Mouse (Mus musculus) forebrain, postnatal 0 days (tissue): ENCODE data around the gene Exd2. TPM values are rescaled to one million over a fixed set of nuclear protein-coding genes. Genes with fewer than 3 reads are reported as not detected.
A peak's percentile ranks its signal among the peaks of the same experiment; 100 is the strongest.

Source experiments
- ATAC-seq: fragments of 200-750 bp; cut with Nextera tagmentation; 2 replicates; pipeline ENCODE4 v1.8.0; 2017; ENCODE audit warnings: mild to moderate bottlenecking, moderate library complexity
- DNase-seq: peaks from one replicate; pipeline ENCODE4 v3.0.0-alpha.2; 2015
- H3K27ac ChIP-seq: fragments of 300-500 bp; sonication (generic); 2 replicates; pipeline ENCODE4 v1.5.1; 2014; ENCODE audit warnings: low read depth, mild to moderate bottlenecking, antibody characterized with exemption, low read length, moderate library complexity, mixed read lengths
- H3K27me3 ChIP-seq: fragments of 300-500 bp; sonication (generic); 2 replicates; pipeline ENCODE4 v1.6.1; 2014; ENCODE audit warnings: mild to moderate bottlenecking, low read length, mixed read lengths; ENCODE audit not compliant: insufficient read depth
- H3K36me3 ChIP-seq: fragments of 300-500 bp; sonication (generic); 2 replicates; pipeline ENCODE4 v1.6.1; 2014; ENCODE audit warnings: mild to moderate bottlenecking, moderate library complexity; ENCODE audit not compliant: insufficient read depth
- H3K4me1 ChIP-seq: fragments of 300-500 bp; sonication (generic); 2 replicates; pipeline ENCODE4 v1.6.1; 2014; ENCODE audit warnings: antibody characterized with exemption; ENCODE audit not compliant: insufficient read depth
- H3K4me2 ChIP-seq: fragments of 300-500 bp; sonication (generic); 2 replicates; pipeline ENCODE4 v1.6.1; 2014; ENCODE audit warnings: low read depth, mild to moderate bottlenecking, moderate library complexity
- H3K4me3 ChIP-seq: fragments of 300-500 bp; sonication (generic); 2 replicates; pipeline ENCODE4 v1.5.1; 2014; ENCODE audit warnings: low read depth, low read length, mixed read lengths
- H3K9ac ChIP-seq: fragments of 300-500 bp; sonication (generic); 2 replicates; pipeline ENCODE4 v1.6.1; 2014; ENCODE audit warnings: mild to moderate bottlenecking
- H3K9me3 ChIP-seq: fragments of 300-500 bp; sonication (generic); 2 replicates; pipeline ENCODE4 v1.6.1; 2016; ENCODE audit warnings: low read length
- CTCF ChIP-seq: sonication (generic); IDR thresholded peaks from 2 replicates; pipeline ENCODE4 v1.5.1; 2016; ENCODE audit warnings: antibody characterized with exemption, control low read depth, low read depth
- WGBS: fragments of 180-500 bp; shearing (Covaris S2); extraction: QIAGEN DNeasy Blood & Tissue Kit; methylation state at CpG from one replicate; pipeline ENCODE4 v1.1.7; 2014; 5-methylcytosine and 5-hydroxymethylcytosine counted together
- polyA plus RNA-seq: library from polyadenylated mRNA; unstranded; fragments of >200 nt; fragmentation: Nextera tagmentation; extraction: Ambion mirVana; gene quantifications from 2 replicates; pipeline ENCODE4 v1.2.1, GENCODE M21; 2015
- total RNA-seq: library from RNA; depleted of rRNA; stranded (reverse); fragments of >200 nt; gene quantifications from 2 replicates; pipeline ENCODE4 v1.2.3, GENCODE M21; 2014

The Exd2 gene
- total and polyA plus RNA-seq, 2 experiments from 2014 or later, result 32.2 to 35.4 TPM

DNA sequence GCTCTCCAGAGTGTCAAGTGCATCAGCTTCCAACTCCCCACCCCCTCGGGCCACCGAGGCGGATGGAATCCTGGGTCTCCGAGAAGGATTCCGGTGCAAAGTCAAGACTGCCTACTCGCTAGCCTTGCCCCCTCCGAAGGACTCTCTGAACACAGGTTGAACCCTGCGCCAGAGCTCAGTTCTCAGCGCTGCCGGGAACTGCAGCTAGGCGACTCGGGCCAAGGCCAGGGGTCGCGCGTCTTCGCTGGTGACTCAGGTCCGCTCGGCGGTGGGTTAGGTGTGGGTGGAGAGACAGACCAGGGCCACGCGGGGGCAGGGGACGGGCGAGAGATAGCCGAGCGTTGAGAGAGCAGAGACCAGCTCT, 55.5 kb downstream of the Exd2 start:
- peak overlapping the region; percentile 80 for H3K9ac ChIP-seq
- peaks cover 5% of the 10 kb centered on the region; the same call in 1 of the 2 replicates for H3K4me1 ChIP-seq
- peak overlapping the region; percentile 98 for H3K4me2 ChIP-seq
- H3K9me3 ChIP-seq, result no peaks in the 10 kb centered on the region
- peak overlapping the region; percentile 91 for H3K4me3 ChIP-seq
- DNase-seq (peak; percentile 43), ATAC-seq (peak; percentile 21; the same call in 1 of the 2 replicates)
- H3K27me3 ChIP-seq, result no peaks in the 10 kb centered on the region
- peak; percentile 37; the same call in 1 of the 2 replicates for TF ChIP-seq CTCF
- H3K36me3 ChIP-seq, result no peaks in the 10 kb centered on the region
- WGBS, result under 1% methylated on average over 25 of the region's 25 CpGs
- H3K27ac ChIP-seq, result 0 out of 2 replicates have a peak overlapping the region, but pooled peaks have one; percentile 87

DNA sequence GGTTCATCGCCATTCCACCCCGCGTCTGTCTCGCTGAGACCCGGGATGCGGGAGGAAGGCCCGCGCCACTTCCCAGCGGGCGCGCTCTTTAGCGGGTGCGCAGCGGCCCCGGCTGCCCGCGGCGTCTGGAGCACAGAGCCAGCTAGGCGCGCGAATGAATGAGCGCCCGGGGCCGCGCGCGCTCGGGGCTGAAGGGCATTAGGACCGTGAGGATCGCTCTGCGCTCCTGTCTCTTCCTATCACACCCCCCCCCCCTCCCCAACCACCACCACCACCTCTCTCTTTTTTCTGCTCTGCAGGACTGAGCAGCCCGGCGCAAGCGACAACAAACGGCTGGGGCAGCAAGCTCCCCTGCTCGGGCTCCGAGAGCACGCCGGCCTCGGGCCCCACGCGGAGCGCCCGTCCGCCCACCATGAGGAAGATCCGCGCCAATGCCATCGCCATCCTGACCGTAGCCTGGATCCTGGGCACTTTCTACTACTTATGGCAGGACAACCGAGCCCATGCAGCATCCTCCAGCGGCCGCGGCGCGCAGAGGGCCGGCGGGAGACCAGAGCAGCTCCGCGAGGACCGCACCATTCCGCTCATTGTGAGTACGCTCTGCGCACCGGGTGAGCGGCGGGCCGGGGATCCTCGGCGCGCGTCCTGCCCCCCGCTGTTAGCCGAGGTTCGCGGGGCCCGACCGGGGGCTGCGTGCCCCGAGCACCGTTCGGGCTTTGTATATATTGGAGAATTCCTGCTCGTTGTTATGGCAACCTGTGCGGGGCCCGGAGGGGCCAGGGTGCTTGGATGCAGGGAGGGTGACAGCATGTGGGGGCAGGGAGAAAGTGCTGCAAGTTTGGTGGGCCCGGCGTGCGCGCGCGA, 56.1 kb downstream of the Exd2 start:
- Histone ChIP-seq H3K27ac (peak overlapping the region; percentile 87), H3K4me1 (peaks cover 5% of the 10 kb centered on the region; the same call in 1 of the 2 replicates), H3K9ac (peak overlapping the region; percentile 80), H3K9me3 (no peaks in the 10 kb centered on the region), H3K4me2 (peak overlapping the region; percentile 98), H3K36me3 (no peaks in the 10 kb centered on the region), H3K27me3 (no peaks in the 10 kb centered on the region), H3K4me3 (peak overlapping the region; percentile 91)
- DNase-seq (peak; percentile 80), ATAC-seq (peak; percentile 89)
- TF ChIP-seq CTCF, result no peak
- 1% methylated on average over 81 of the region's 90 CpGs for WGBS

DNA sequence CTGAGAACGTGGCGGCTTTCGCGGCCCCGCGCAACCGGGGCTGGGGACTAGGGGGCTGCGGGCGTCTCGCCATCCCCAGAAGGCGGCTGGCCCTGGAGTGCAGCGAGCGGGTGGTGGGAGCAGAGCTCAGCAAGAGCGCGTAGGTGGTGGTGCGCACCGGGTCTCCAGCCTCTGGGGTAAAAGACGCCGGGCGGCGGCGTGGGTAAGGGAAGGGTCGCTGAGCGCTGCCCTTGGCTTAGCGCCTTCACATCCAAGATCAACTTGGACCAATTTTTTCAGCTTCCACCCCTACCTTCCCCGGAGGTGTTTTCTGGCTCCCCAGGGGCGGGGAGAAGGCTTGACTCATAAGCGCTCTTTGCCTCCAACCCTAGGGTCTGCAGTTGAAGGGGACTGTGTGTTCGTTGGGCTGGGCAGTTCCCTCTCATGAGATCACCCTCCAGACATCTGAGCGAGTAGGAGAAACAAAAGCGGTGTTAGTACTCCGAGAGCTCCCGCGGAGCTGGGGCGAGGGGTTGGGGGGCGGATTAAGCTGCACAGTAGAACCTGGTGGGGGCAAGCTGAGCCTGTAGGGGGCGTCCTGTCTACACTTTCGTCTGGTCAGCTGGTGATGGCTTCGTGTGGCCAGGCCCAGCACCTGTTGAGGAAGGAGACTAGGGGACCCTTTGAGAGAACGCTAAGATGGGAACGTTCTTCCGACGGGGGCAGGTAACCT, 56.9 kb downstream of the Exd2 start:
- H3K4me3 ChIP-seq, result peak overlapping the region; percentile 91
- peak overlapping the region; percentile 98 for H3K4me2 ChIP-seq
- H3K4me1 ChIP-seq, result peaks cover 5% of the 10 kb centered on the region; the same call in 1 of the 2 replicates
- peak overlapping the region; percentile 80 for H3K9ac ChIP-seq
- no peaks in the 10 kb centered on the region for H3K9me3 ChIP-seq
- peak overlapping the region; percentile 87 for H3K27ac ChIP-seq
- no peaks in the 10 kb centered on the region for H3K27me3 ChIP-seq
- under 1% methylated on average over 43 of the region's 43 CpGs for WGBS
- no peaks in the 10 kb centered on the region for H3K36me3 ChIP-seq
- TF ChIP-seq CTCF, result peak; percentile 67
- peak; percentile 42 for ATAC-seq
- DNase-seq, result peak; percentile 74

DNA sequence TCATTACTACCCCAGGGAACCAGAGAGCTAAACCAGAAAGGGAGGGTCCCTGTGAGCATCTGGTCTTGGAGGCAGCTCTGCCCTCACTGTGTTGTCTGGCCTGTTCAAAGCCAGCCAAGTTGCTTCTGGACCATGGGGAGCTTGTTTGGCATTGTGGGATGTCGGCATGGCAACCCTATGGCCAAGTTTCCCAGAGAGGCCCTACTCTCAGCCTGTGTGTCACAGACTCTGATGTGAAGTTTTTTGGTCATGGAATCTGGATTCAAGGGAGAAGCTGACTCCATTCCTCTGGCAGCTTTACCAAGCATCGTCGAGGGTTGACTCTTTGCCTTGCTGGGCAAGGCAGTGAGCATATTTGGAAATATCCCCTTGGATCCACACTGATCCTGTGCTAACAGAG, 59.1 kb downstream of the Exd2 start:
- peaks cover 5% of the 10 kb centered on the region; the same call in 1 of the 2 replicates for H3K4me1 ChIP-seq
- H3K36me3 ChIP-seq, result no peaks in the 10 kb centered on the region
- ATAC-seq (no peak; the same call in 1 of the 2 replicates), DNase-seq (peak; percentile 35)
- 52% methylated on average over 3 of the region's 3 CpGs for WGBS
- no peak for TF ChIP-seq CTCF
- no peaks in the 10 kb centered on the region for H3K9me3 ChIP-seq
- no peak overlapping the region for H3K27ac ChIP-seq
- H3K4me2 ChIP-seq, result no peak overlapping the region
- no peak overlapping the region for H3K9ac ChIP-seq
- H3K27me3 ChIP-seq, result no peaks in the 10 kb centered on the region
- no peak overlapping the region for H3K4me3 ChIP-seq

DNA sequence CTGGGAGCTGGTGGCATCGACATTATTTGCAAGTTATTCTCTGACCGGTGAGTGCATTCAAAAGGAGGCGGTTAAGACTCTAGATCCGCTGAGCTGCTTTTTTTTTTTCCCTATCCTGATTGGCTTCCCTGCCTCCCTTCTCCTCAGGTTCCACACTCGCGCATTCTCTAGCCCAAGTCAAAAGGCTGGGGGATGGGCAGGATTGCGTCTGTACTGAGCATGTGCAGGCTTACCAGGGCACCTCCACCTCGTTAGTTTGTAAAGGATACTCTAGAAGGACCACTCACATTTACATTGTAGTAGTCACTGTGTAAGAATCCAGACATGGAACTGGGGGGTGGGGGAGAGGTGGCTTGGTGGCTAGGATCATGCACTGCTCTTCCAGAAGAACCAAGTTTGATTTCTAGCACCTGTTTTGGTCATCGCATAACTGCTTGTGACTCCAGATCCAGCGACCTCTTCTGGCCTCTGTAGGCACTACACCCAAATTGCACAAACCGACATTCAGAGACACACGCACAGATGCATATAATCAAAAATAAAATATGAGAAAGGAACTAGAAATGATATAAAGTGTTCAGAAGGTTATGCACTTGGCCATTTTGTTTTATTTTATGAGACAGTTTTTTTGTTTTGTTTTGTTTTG, 61.5 kb downstream of the Exd2 start:
- H3K9me3 ChIP-seq, result no peaks in the 10 kb centered on the region
- DNase-seq (peak; percentile 24), ATAC-seq (no peak)
- H3K4me2 ChIP-seq, result no peak overlapping the region
- H3K4me3 ChIP-seq, result no peak overlapping the region
- no peaks in the 10 kb centered on the region for H3K27me3 ChIP-seq
- H3K4me1 ChIP-seq, result peaks cover 5% of the 10 kb centered on the region; the same call in 1 of the 2 replicates
- peak; percentile 38; the same call in 1 of the 2 replicates for TF ChIP-seq CTCF
- no peak overlapping the region for H3K9ac ChIP-seq
- no peaks in the 10 kb centered on the region for H3K36me3 ChIP-seq
- 29% methylated on average over 12 of the region's 12 CpGs for WGBS
- H3K27ac ChIP-seq, result no peak overlapping the region

- Histone ChIP-seq H3K4me1 (no peaks in the 10 kb centered on the region; the same call in 1 of the 2 replicates), H3K27me3 (no peaks in the 10 kb centered on the region), H3K4me3 (no peak overlapping the region), H3K9me3 (no peaks in the 10 kb centered on the region), H3K4me2 (no peak overlapping the region), H3K36me3 (no peaks in the 10 kb centered on the region), H3K9ac (no peak overlapping the region), H3K27ac (no peak overlapping the region)
- WGBS, result 10% methylated on average over 7 of the region's 7 CpGs
- peak; percentile 63 for ATAC-seq
- no peak for TF ChIP-seq CTCF
- peak; percentile 38 for DNase-seq
Observed at GRCm38 (mm10) chr12:80525513-80525912, 62.6 kb downstream of the Exd2 start.
